Mouse (Mus musculus): ENCODE data around the gene Rpl19. TPM values are rescaled to one million over a fixed set of nuclear protein-coding genes. Genes with fewer than 3 reads are reported as not detected.

The Rpl19 gene
- total and polyA plus RNA-seq, 2 experiments from 2014 or later = 462 to 673 TPM

- peak; percentile 28 for ATAC-seq
- no peak for DNase-seq (ENCODE audit: low spot score)
- no peaks in the 10 kb centered on the region for H3K27me3 ChIP-seq (ENCODE audit: insufficient read depth, low read length)
- no peaks in the 10 kb centered on the region for H3K4me1 ChIP-seq (ENCODE audit: insufficient read depth, low read length)
- no peaks in the 10 kb centered on the region for H3K9me3 ChIP-seq (ENCODE audit: low read length)
- H3K27ac ChIP-seq = no peak overlapping the region
- no peak overlapping the region for H3K9ac ChIP-seq (replicated peaks; ENCODE audit: low read length)
- no peak overlapping the region for H3K4me3 ChIP-seq (ENCODE audit: low read length)
- no peak overlapping the region for H3K4me2 ChIP-seq (ENCODE audit: low read depth, low read length)
- TF ChIP-seq CTCF (IDR thresholded peaks at IDR 0.05; ENCODE audit: low read depth) = no peak
- H3K36me3 ChIP-seq (ENCODE audit: insufficient read depth, low read length) = peaks cover 13% of the 10 kb centered on the region; the same call in 1 of the 2 replicates
- WGBS = 48% methylated on average over 17 of the region's 17 CpGs
Measured at GRCm38 (mm10) chr11:98003171-98003671, 23.3 kb upstream of the Rpl19 start.

GRCm38 (mm10) chr11:98004161-98004560 lies 22.3 kb upstream of the Rpl19 start:
- ATAC-seq (no peak), DNase-seq (ENCODE audit: low spot score) (no peak)
- Histone ChIP-seq H3K9ac (replicated peaks; ENCODE audit: low read length) (no peak overlapping the region), H3K36me3 (ENCODE audit: insufficient read depth, low read length) (peaks cover 22% of the 10 kb centered on the region), H3K4me1 (ENCODE audit: insufficient read depth, low read length) (no peaks in the 10 kb centered on the region), H3K9me3 (ENCODE audit: low read length) (no peaks in the 10 kb centered on the region), H3K4me2 (ENCODE audit: low read depth, low read length) (no peak overlapping the region), H3K27me3 (ENCODE audit: insufficient read depth, low read length) (no peaks in the 10 kb centered on the region), H3K4me3 (ENCODE audit: low read length) (no peak overlapping the region), H3K27ac (no peak overlapping the region)
- TF ChIP-seq CTCF (IDR thresholded peaks at IDR 0.05; ENCODE audit: low read depth) = no peak
- 58% methylated on average over 8 of the region's 8 CpGs for WGBS

DNA sequence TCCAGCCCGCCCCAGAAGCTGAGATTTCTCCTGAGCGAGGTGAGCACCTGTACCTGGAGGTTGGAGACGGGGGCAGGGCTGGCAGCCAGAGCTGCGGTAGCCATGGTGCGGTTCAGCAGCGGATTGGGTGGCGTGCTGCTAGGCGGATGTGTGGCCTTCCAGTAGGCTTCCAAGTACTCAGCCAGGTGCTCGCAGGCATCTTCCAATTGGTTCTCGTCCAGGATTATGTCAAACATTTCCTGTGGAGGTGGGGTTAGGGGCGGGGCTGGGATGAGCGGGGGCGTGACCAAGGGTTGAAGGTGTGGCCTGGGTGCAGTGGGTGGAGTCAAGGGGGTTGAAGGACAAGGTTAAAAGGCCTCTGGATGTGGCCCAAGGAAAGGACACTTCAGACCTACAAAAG lies 21.4 kb upstream of the Rpl19 start:
- H3K9me3 ChIP-seq (ENCODE audit: low read length) = no peaks in the 10 kb centered on the region
- no peak overlapping the region for H3K4me3 ChIP-seq (ENCODE audit: low read length)
- no peak overlapping the region for H3K9ac ChIP-seq (replicated peaks; ENCODE audit: low read length)
- WGBS = 62% methylated on average over 13 of the region's 13 CpGs
- H3K36me3 ChIP-seq (ENCODE audit: insufficient read depth, low read length) = peaks cover 31% of the 10 kb centered on the region
- H3K4me1 ChIP-seq (ENCODE audit: insufficient read depth, low read length) = no peaks in the 10 kb centered on the region
- ATAC-seq (no peak), DNase-seq (ENCODE audit: low spot score) (no peak)
- H3K27me3 ChIP-seq (ENCODE audit: insufficient read depth, low read length) = no peaks in the 10 kb centered on the region
- TF ChIP-seq CTCF (IDR thresholded peaks at IDR 0.05; ENCODE audit: low read depth) = no peak
- no peak overlapping the region for H3K27ac ChIP-seq
- H3K4me2 ChIP-seq (ENCODE audit: low read depth, low read length) = no peak overlapping the region

DNA sequence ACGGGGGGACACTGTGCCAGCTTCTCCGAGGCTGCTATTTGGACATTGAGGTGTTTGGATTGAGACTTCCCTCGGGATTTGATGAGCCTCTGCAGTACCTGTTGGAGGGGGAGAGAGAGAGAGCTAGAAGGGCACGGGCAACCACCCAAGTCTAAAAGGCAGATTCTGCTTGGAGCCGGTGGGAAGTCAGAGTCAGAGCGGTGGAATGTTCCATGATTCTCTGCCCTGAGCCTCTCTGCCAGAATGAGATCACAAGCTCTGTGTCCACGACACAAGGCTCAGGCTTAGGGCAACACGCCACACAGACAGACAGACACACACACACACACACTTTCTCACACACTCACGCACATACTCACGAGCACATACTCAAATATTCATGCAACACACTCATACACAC lies 20.8 kb upstream of the Rpl19 start:
- Histone ChIP-seq H3K9ac (replicated peaks; ENCODE audit: low read length) (no peak overlapping the region), H3K4me2 (ENCODE audit: low read depth, low read length) (no peak overlapping the region), H3K27ac (no peak overlapping the region), H3K27me3 (ENCODE audit: insufficient read depth, low read length) (no peaks in the 10 kb centered on the region), H3K9me3 (ENCODE audit: low read length) (no peaks in the 10 kb centered on the region), H3K4me3 (ENCODE audit: low read length) (no peak overlapping the region), H3K36me3 (ENCODE audit: insufficient read depth, low read length) (peaks cover 32% of the 10 kb centered on the region), H3K4me1 (ENCODE audit: insufficient read depth, low read length) (no peaks in the 10 kb centered on the region)
- TF ChIP-seq CTCF (IDR thresholded peaks at IDR 0.05; ENCODE audit: low read depth) = no peak
- 82% methylated on average over 10 of the region's 10 CpGs for WGBS
- DNase-seq (ENCODE audit: low spot score) = no peak
- ATAC-seq = no peak

GRCm38 (mm10) chr11:98008087-98008486 lies 18.4 kb upstream of the Rpl19 start:
- H3K4me1 ChIP-seq (ENCODE audit: insufficient read depth, low read length) = no peaks in the 10 kb centered on the region
- H3K36me3 ChIP-seq (ENCODE audit: insufficient read depth, low read length) = peaks cover 46% of the 10 kb centered on the region
- no peaks in the 10 kb centered on the region for H3K27me3 ChIP-seq (ENCODE audit: insufficient read depth, low read length)
- no peak for ATAC-seq
- no peaks in the 10 kb centered on the region for H3K9me3 ChIP-seq (ENCODE audit: low read length)
- H3K9ac ChIP-seq (replicated peaks; ENCODE audit: low read length) = no peak overlapping the region
- TF ChIP-seq CTCF (IDR thresholded peaks at IDR 0.05; ENCODE audit: low read depth) = no peak
- no peak overlapping the region for H3K4me2 ChIP-seq (ENCODE audit: low read depth, low read length)
- 82% methylated on average over 11 of the region's 11 CpGs for WGBS
- no peak overlapping the region for H3K4me3 ChIP-seq (ENCODE audit: low read length)
- no peak overlapping the region for H3K27ac ChIP-seq
- DNase-seq (ENCODE audit: low spot score) = no peak

- no peak overlapping the region for H3K9ac ChIP-seq (replicated peaks; ENCODE audit: low read length)
- WGBS = 66% methylated on average over 6 of the region's 9 CpGs
- H3K9me3 ChIP-seq (ENCODE audit: low read length) = no peaks in the 10 kb centered on the region
- H3K4me1 ChIP-seq (ENCODE audit: insufficient read depth, low read length) = no peaks in the 10 kb centered on the region
- H3K4me2 ChIP-seq (ENCODE audit: low read depth, low read length) = no peak overlapping the region
- TF ChIP-seq CTCF (IDR thresholded peaks at IDR 0.05; ENCODE audit: low read depth) = no peak
- H3K4me3 ChIP-seq (ENCODE audit: low read length) = no peak overlapping the region
- H3K36me3 ChIP-seq (ENCODE audit: insufficient read depth, low read length) = peaks cover 61% of the 10 kb centered on the region
- ATAC-seq = no peak
- no peak for DNase-seq (ENCODE audit: low spot score)
- no peaks in the 10 kb centered on the region for H3K27me3 ChIP-seq (ENCODE audit: insufficient read depth, low read length)
- H3K27ac ChIP-seq = no peak overlapping the region
Measured at GRCm38 (mm10) chr11:98011716-98012115, 14.8 kb upstream of the Rpl19 start.

GRCm38 (mm10) chr11:98012831-98013230 lies 13.7 kb upstream of the Rpl19 start:
- no peak overlapping the region for H3K4me2 ChIP-seq (ENCODE audit: low read depth, low read length)
- no peak overlapping the region for H3K4me3 ChIP-seq (ENCODE audit: low read length)
- 84% methylated on average over 10 of the region's 10 CpGs for WGBS
- no peak for TF ChIP-seq CTCF (IDR thresholded peaks at IDR 0.05; ENCODE audit: low read depth)
- no peaks in the 10 kb centered on the region for H3K9me3 ChIP-seq (ENCODE audit: low read length)
- no peaks in the 10 kb centered on the region for H3K27me3 ChIP-seq (ENCODE audit: insufficient read depth, low read length)
- no peak for DNase-seq (ENCODE audit: low spot score)
- H3K4me1 ChIP-seq (ENCODE audit: insufficient read depth, low read length) = no peaks in the 10 kb centered on the region
- peaks cover 67% of the 10 kb centered on the region for H3K36me3 ChIP-seq (ENCODE audit: insufficient read depth, low read length)
- H3K9ac ChIP-seq (replicated peaks; ENCODE audit: low read length) = no peak overlapping the region
- no peak for ATAC-seq
- H3K27ac ChIP-seq = no peak overlapping the region

All from hindbrain, postnatal 0 days (tissue).